Mouse (Mus musculus) limb, embryonic 13.5 days (tissue): ENCODE results near the gene Igsf23. TPM values are rescaled to one million over a fixed set of nuclear protein-coding genes. Genes with fewer than 3 reads are reported as not detected.
"Not testable (repeated sequence)": the region's sequence is repeated elsewhere in the genome, so short reads cannot be mapped to it uniquely, and the experiment has no call there.

Source experiments
- ATAC-seq: fragments of 200-750 bp; cut with Nextera tagmentation; 2 replicates; pipeline ENCODE4 v1.8.0; 2017; ENCODE audit warnings: low read depth, moderate number of reproducible peaks, moderate TSS enrichment; ENCODE audit not compliant: low FRiP score
- H3K27ac ChIP-seq: fragments of 300-500 bp; sonication (generic); 2 replicates; pipeline ENCODE4 v1.5.1; 2015; ENCODE audit warnings: inconsistent platforms, mild to moderate bottlenecking, moderate library complexity
- H3K27me3 ChIP-seq: fragments of 300-500 bp; sonication (generic); 2 replicates; pipeline ENCODE4 v1.6.1; 2015; ENCODE audit warnings: mild to moderate bottlenecking, inconsistent platforms
- H3K36me3 ChIP-seq: fragments of 300-500 bp; sonication (generic); 2 replicates; pipeline ENCODE4 v1.6.1; 2015; ENCODE audit warnings: inconsistent platforms, mild to moderate bottlenecking, moderate library complexity
- H3K4me1 ChIP-seq: fragments of 300-500 bp; sonication (generic); 2 replicates; pipeline ENCODE4 v1.6.1; 2015; ENCODE audit warnings: inconsistent platforms
- H3K4me2 ChIP-seq: fragments of 300-500 bp; sonication (generic); replicated peaks from 2 replicates; pipeline ENCODE4 v1.6.1; 2015; ENCODE audit warnings: inconsistent platforms, mild to moderate bottlenecking, moderate library complexity
- H3K4me3 ChIP-seq: fragments of 300-500 bp; sonication (generic); 2 replicates; pipeline ENCODE4 v1.5.1; 2015; ENCODE audit warnings: moderate library complexity, mild to moderate bottlenecking, inconsistent platforms
- H3K9ac ChIP-seq: fragments of 300-500 bp; sonication (generic); 2 replicates; pipeline ENCODE4 v1.6.1; 2015; ENCODE audit warnings: mild to moderate bottlenecking, inconsistent platforms
- H3K9me3 ChIP-seq: fragments of 300-500 bp; sonication (generic); 2 replicates; pipeline ENCODE4 v1.6.1; 2016; ENCODE audit warnings: inconsistent platforms
- WGBS: fragments of 180-500 bp; shearing (Covaris S2); methylation state at CpG from one replicate; pipeline ENCODE4 v1.1.7; 2015; 5-methylcytosine and 5-hydroxymethylcytosine counted together
- polyA plus RNA-seq: library from polyadenylated mRNA; unstranded; fragments of >200 nt; fragmentation: Nextera tagmentation; extraction: Ambion mirVana; gene quantifications from 2 replicates; pipeline ENCODE4 v1.2.1, GENCODE M21; 2015

Gene Igsf23
- polyA plus RNA-seq, 1 experiment from 2014 or later = 0.08 TPM

DNA sequence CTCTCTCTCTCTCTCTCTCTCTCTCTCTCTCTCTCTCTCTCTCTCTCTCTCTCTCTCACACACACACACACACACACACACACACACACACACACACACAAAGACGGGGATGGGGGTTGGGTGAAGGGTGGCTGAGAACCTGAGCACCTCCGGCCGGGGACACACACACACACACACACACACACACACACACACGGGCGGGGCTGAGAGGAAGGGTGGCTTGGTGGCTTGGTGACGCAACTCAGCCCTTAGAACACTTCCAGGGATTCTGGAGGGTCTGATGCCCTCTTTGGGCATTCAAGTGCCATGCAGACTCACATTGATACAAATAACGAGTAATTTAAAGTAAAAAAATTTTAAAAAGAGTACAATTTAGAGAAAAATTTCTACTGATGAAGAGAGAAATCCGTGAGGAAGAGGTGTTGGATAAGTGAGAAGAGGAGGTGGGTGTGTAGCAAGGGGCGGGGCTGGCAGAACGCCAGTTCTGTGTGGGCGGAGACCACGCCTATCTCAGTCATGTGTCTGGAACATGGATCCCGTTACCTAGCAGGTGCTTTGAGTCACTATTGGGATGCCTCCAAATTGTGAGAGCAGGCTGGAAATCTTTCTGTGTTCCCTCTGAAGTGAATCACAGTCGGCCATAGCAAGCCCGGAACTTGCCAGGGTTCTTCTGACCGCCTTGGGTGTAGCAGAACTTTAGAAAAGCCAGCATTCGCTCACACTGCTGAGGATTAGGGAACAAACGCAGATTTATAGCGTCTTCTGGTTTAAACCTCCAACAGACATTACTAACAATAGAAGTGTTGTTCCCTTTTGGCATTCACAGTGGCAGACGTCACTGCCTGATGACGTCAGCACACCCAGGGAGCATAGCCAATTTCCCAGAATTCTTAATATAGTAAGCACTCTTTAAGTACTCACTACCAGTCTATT, 17.4 kb downstream of the Igsf23 start:
- Histone ChIP-seq H3K36me3 (no peaks in the 10 kb centered on the region), H3K27me3 (peaks cover 13% of the 10 kb centered on the region), H3K4me1 (peaks cover 8% of the 10 kb centered on the region; the same call in 1 of the 2 replicates), H3K4me3 (no peak overlapping the region), H3K4me2 (peak overlapping the region; percentile 41), H3K9ac (no peak overlapping the region), H3K27ac (no peak overlapping the region), H3K9me3 (no peaks in the 10 kb centered on the region)
- WGBS = 22% methylated on average over 20 of the region's 21 CpGs
- peak; percentile 68 for ATAC-seq

DNA sequence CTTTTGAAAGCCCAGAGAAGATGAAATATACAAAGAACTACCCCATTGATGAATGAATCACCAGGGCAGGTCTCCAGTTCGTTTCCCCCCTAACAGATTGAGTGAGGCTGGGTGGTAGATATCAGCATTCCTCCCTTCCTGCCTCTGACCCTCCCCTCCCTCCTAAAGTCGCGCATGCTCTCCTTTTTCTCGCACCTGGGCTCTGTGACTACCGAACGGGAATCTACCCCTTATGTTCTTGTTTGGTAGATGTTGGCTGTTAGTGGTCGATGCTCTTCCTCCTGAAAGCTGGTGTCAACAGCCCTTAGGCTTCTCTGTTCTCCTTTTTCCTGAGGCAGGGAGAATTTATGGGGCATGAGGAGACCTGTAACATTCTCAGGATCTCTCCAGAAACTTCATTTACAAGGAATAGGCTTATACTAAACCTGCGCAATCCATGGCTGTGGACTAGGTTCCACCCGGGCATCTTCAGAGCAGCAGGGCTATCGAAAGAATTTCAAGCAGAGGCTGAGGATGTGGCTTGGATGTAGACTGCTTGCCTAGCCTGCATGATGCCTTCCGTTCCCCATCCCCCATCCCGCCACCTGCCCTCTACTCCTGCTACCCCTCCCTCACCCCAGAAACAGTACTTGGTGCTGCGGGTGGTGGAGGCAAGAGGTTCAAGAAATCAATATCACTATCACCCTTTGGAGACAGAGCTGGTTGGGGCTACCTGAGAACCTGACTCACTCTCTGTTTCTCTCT, 18.3 kb downstream of the Igsf23 start:
- no peak for ATAC-seq
- H3K9ac ChIP-seq = no peak overlapping the region
- no peaks in the 10 kb centered on the region for H3K9me3 ChIP-seq
- peaks cover 13% of the 10 kb centered on the region for H3K27me3 ChIP-seq
- H3K36me3 ChIP-seq = no peaks in the 10 kb centered on the region
- H3K4me2 ChIP-seq = peak overlapping the region; percentile 25
- 20% methylated on average over 13 of the region's 13 CpGs for WGBS
- no peak overlapping the region for H3K27ac ChIP-seq
- H3K4me1 ChIP-seq = peaks cover 8% of the 10 kb centered on the region; the same call in 1 of the 2 replicates
- H3K4me3 ChIP-seq = no peak overlapping the region

GRCm38 (mm10) chr7:19930481-19930880, 20.1 kb downstream of the Igsf23 start:
- WGBS = 88% methylated on average over 6 of the region's 6 CpGs
- not testable (repeated sequence) for H3K9ac ChIP-seq, H3K4me1 ChIP-seq, H3K27ac ChIP-seq, H3K9me3 ChIP-seq, H3K36me3 ChIP-seq, H3K4me2 ChIP-seq, H3K4me3 ChIP-seq, ATAC-seq
- peaks cover 13% of the 10 kb centered on the region for H3K27me3 ChIP-seq

DNA sequence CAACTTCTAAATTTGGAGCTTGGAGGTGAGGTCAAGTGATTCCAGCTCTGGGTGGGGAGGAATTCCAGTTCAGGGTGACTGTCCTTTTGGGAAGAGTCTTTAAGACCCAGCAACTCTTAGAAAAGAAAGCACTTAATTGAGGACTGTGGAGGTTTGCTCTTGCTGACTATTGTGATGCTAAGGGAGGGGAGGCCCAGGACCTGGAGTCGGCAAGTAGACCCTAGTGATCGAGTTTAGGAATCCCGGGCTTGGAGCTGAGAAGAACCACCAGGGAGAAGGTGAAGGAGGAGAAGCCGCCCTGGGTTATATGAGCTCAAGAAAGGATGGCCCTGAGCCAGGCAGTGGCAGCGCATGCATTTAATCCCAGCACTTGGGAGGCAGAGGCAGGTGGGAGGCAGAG, 22.1 kb downstream of the Igsf23 start:
- Histone ChIP-seq H3K4me3 (no peak overlapping the region), H3K27ac (no peak overlapping the region), H3K9ac (no peak overlapping the region), H3K9me3 (no peaks in the 10 kb centered on the region), H3K4me2 (no peak overlapping the region), H3K36me3 (no peaks in the 10 kb centered on the region), H3K4me1 (peaks cover 7% of the 10 kb centered on the region; the same call in 1 of the 2 replicates), H3K27me3 (peaks cover 13% of the 10 kb centered on the region)
- WGBS = 61% methylated on average over 5 of the region's 5 CpGs
- no peak for ATAC-seq

DNA sequence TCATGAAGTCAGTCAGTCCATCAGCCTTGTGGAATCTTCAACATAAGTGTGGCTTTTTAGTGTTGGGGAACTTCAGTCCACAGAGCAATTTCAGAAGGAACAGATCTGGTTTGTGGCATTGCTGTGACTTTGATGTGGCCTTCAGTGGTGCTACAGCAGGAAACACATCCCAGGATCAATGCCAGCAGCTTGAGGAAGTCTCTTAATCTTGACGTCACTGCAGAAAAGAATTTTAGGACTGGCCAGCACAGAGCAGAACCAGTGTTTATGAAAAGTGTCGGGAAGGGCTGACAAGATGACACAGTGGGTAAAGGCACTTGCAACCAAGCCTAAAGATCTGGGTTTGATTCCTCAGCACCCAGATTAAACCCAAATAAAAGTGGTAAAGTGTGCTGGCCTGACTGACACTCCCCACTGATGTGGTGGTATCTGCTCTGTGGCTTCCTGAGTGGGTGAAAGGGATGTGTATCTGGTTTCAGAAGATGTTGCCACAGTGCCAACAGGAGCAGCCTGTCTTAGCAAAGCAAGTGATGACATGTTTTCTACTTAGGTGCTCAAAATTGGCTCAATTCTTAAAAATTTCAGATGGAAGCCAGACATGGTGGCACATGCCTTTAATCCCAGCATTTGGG, 23.6 kb downstream of the Igsf23 start:
- Histone ChIP-seq H3K9me3 (no peaks in the 10 kb centered on the region), H3K27ac (no peak overlapping the region), H3K4me2 (no peak overlapping the region), H3K4me3 (no peak overlapping the region), H3K9ac (no peak overlapping the region), H3K36me3 (no peaks in the 10 kb centered on the region), H3K27me3 (peaks cover 13% of the 10 kb centered on the region), H3K4me1 (no peaks in the 10 kb centered on the region)
- WGBS = 62% methylated on average over 2 of the region's 2 CpGs
- ATAC-seq = no peak

DNA sequence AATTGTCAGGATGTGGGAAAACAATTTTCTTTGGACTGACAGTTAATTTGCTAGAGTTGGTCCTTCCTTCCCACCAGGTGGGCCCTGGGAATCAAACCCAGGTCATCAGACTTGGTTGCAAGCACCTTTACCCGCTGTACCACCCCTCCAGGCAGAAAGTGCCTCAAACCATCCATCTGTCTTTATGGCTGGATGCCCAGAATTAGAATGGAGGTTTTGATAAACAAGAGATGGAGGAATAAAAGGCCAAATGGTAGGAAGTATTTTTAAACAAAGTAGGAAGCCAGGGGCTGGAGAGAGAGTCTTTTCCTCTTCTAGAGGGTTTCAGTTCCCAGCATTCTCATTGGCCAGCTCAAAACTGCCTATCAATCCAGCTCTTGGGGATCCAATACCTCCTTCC, 25.2 kb downstream of the Igsf23 start:
- WGBS = 63% methylated on average over 1 of the region's 1 CpGs
- no peaks in the 10 kb centered on the region for H3K36me3 ChIP-seq
- peaks cover under 1% of the 10 kb centered on the region; the same call in 1 of the 2 replicates for H3K4me1 ChIP-seq
- H3K4me3 ChIP-seq = no peak overlapping the region
- peaks cover 7% of the 10 kb centered on the region for H3K27me3 ChIP-seq
- no peak for ATAC-seq
- H3K9ac ChIP-seq = no peak overlapping the region
- no peaks in the 10 kb centered on the region for H3K9me3 ChIP-seq
- H3K27ac ChIP-seq = no peak overlapping the region
- no peak overlapping the region for H3K4me2 ChIP-seq

GRCm38 (mm10) chr7:19923797-19924196, 26.8 kb downstream of the Igsf23 start:
- Histone ChIP-seq H3K9me3 (no peaks in the 10 kb centered on the region), H3K4me3 (no peak overlapping the region), H3K36me3 (no peaks in the 10 kb centered on the region), H3K4me1 (peaks cover 8% of the 10 kb centered on the region; the same call in 1 of the 2 replicates), H3K27me3 (peaks cover 7% of the 10 kb centered on the region), H3K4me2 (no peak overlapping the region), H3K9ac (no peak overlapping the region), H3K27ac (no peak overlapping the region)
- WGBS = 4% methylated on average over 14 of the region's 15 CpGs
- ATAC-seq = no peak

DNA sequence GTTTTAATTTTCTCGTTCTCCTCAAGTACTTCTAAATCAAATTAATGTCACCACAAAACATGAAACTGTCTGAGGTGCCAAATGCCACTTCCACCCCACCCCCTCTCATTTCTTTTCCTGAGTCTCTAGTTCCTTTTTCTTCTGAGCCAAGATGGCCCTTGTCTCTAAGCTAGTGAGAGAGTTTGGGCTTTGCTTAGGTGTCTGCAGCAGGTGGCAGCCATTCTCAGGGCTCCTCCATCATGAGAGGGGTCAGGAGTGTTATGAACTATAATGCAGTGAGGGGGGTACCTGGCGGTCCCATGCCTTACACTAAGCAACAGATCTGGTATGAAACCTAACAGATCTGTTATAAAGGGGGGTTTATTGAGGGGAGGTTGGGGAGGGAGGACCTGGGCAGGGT, 27.2 kb downstream of the Igsf23 start:
- ATAC-seq = no peak
- Histone ChIP-seq H3K4me3 (no peak overlapping the region), H3K27me3 (peaks cover 7% of the 10 kb centered on the region), H3K4me2 (no peak overlapping the region), H3K9ac (no peak overlapping the region), H3K27ac (no peak overlapping the region), H3K9me3 (no peaks in the 10 kb centered on the region), H3K36me3 (peaks cover 3% of the 10 kb centered on the region), H3K4me1 (peaks cover 8% of the 10 kb centered on the region; the same call in 1 of the 2 replicates)
- 30% methylated on average over 2 of the region's 2 CpGs for WGBS

DNA sequence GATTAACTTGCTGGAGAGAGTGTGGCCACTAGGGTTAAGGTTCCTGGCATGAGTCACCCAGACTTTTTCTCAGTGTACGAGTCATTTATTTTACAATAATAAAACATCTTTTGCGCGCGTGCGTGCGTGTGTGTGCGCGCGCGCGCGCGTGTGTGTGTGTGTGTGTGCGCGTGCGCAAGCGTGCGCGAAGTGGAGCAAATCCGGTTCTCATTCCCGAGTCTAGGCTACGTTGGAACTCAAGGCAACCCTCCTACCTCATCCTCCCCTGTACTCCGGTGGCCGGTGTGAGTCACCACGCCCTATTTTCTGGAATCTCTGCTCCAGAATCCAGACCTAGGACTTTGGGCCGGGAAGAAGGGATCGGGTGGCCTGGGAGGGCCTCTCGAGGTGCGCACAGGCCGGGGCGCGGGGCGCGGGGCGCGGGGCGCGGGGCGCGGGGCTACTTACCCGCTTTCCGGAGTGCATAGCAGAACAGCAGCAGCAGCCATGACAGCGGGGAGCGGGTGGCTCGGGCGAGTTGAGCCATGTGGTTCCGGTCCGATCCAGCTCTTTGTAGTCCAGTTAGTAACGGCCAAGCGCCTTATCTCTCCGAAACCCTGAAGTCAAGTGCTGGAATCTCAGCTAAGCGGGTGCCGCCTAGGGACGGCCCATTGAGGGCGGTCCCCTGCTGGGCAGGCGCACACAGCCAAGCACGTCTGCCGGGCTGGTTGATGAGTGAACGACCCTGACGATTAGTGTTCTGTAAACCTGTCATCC, 29.9 kb downstream of the Igsf23 start, which contains the start of gene Pvr:
TSS of gene Pvr (minus strand) at position 655 of the 756 bp plus-strand sequence.
- H3K27ac ChIP-seq = peak within 1 kb of the TSS; percentile 58; the same call in 1 of the 2 replicates
- H3K4me1 ChIP-seq = peaks cover 8% of the 10 kb centered on the region; the same call in 1 of the 2 replicates
- H3K36me3 ChIP-seq = peaks cover 25% of the 10 kb centered on the region
- WGBS = under 1% methylated on average over 54 of the region's 60 CpGs
- H3K4me2 ChIP-seq = peak within 1 kb of the TSS; percentile 69
- H3K9ac ChIP-seq = peak within 1 kb of the TSS; percentile 78
- H3K4me3 ChIP-seq = peak within 1 kb of the TSS; percentile 71
- ATAC-seq = peak; percentile 88
- H3K27me3 ChIP-seq = peaks cover 7% of the 10 kb centered on the region
- no peaks in the 10 kb centered on the region for H3K9me3 ChIP-seq

- ATAC-seq = no peak; the same call in none of the 2 replicates
- peaks cover 8% of the 10 kb centered on the region; the same call in 1 of the 2 replicates for H3K4me1 ChIP-seq
- no peak overlapping the region for H3K27ac ChIP-seq
- no peaks in the 10 kb centered on the region for H3K9me3 ChIP-seq
- H3K36me3 ChIP-seq = peaks cover 30% of the 10 kb centered on the region
- H3K9ac ChIP-seq = peak overlapping the region; percentile 78
- peaks cover 7% of the 10 kb centered on the region for H3K27me3 ChIP-seq
- H3K4me2 ChIP-seq = peak overlapping the region; percentile 69
- WGBS = 31% methylated on average over 4 of the region's 4 CpGs
- peak overlapping the region; percentile 71 for H3K4me3 ChIP-seq
Measured at GRCm38 (mm10) chr7:19920166-19920505, 30.4 kb downstream of the Igsf23 start.

DNA sequence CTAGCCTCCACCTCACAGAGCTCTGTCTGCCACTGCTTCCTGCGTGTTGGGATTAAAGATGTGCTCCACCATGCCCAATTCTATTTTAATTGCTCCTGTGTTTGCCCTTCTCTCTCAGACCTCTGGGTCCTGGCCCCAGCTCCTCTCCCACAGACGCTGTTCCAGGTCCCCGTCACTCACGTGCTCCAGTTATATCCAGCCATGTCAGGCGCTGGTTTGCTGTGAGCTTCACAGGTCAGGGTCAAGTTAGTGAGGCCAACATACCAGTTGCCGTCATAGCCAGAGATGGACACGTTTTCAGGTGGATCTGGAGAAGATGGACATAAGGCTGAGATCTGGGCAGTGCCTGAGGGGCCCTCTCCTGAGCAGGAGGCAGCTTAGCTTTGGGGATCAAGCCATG, 36.0 kb downstream of the Igsf23 start:
- no peak for ATAC-seq
- no peaks in the 10 kb centered on the region for H3K9me3 ChIP-seq
- H3K27me3 ChIP-seq = no peaks in the 10 kb centered on the region
- no peak overlapping the region for H3K4me2 ChIP-seq
- WGBS = 89% methylated on average over 7 of the region's 7 CpGs
- H3K9ac ChIP-seq = no peak overlapping the region
- peaks cover 57% of the 10 kb centered on the region for H3K36me3 ChIP-seq
- no peak overlapping the region for H3K27ac ChIP-seq
- H3K4me3 ChIP-seq = no peak overlapping the region
- H3K4me1 ChIP-seq = no peaks in the 10 kb centered on the region
